Mouse (Mus musculus): Measurements from ENCODE around the gene Rcn3. TPM values are rescaled to one million over a fixed set of nuclear protein-coding genes. Genes with fewer than 3 reads are reported as not detected.

Rcn3 gene
- polyA plus RNA-seq, 1 experiment from 2014 or later = 43.5 TPM

DNA sequence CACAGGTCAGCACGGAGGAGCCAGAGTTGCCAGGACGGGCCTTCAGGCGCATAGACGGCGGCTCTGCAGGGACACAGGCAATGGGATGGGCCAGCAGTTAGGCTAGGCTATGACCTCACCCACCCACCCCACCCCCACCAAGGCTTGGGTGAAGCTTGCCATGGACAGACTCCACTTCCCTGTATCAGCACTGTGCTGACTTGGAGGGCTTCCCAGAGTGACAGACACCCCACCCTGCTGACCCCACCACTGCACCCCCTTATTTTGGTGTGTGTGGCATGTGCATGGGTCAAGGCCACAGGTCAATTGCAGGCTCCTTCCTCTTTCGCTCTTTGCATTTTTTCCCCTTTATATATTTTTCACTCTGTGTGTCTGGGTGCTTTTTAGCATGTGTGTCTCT lies 3.3 kb upstream of the Rcn3 start:
- Histone ChIP-seq H3K27me3 (ENCODE audit: control insufficient read depth, insufficient read depth, low read depth, low read length) (no peaks in the 10 kb centered on the region), H3K27ac (ENCODE audit: low read length) (no peak overlapping the region), H3K36me3 (ENCODE audit: control insufficient read depth, insufficient read depth, low read length) (no peaks in the 10 kb centered on the region), H3K4me2 (ENCODE audit: low read length) (no peak overlapping the region), H3K4me3 (ENCODE audit: low read depth, low read length) (no peak overlapping the region), H3K4me1 (ENCODE audit: control insufficient read depth, insufficient read depth, low read length) (peaks cover 5% of the 10 kb centered on the region), H3K9ac (ENCODE audit: low read depth, low read length) (no peak overlapping the region), H3K9me3 (replicated peaks; ENCODE audit: control insufficient read depth, low read length, poor library complexity, severe bottlenecking) (no peaks in the 10 kb centered on the region)
- no peak for ATAC-seq
- WGBS = 71% methylated on average over 6 of the region's 6 CpGs

DNA sequence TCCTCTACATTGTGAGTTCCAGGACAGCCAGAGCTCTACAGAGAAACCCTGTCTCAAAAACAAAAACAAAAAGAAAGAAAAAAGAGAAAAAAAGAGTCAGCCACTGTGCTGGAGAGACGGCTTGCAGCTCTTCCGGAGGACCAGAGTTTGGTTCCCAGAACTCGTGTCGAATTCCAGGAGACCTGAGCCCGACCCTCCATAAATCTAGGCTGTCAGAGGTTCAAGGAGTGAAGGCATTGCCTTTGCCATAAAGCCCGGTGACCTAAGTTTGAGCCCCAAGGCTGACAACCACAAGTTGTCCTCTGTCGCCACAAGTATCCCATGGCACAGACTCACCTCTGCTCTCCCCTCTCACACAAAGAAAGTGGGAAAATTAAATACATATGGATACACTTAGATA lies 2.1 kb upstream of the Rcn3 start:
- 80% methylated on average over 7 of the region's 7 CpGs for WGBS
- Histone ChIP-seq H3K36me3 (ENCODE audit: control insufficient read depth, insufficient read depth, low read length) (no peaks in the 10 kb centered on the region), H3K27ac (ENCODE audit: low read length) (no peak overlapping the region), H3K4me1 (ENCODE audit: control insufficient read depth, insufficient read depth, low read length) (peaks cover 5% of the 10 kb centered on the region), H3K4me2 (ENCODE audit: low read length) (no peak overlapping the region), H3K27me3 (ENCODE audit: control insufficient read depth, insufficient read depth, low read depth, low read length) (no peaks in the 10 kb centered on the region), H3K4me3 (ENCODE audit: low read depth, low read length) (no peak overlapping the region), H3K9me3 (replicated peaks; ENCODE audit: control insufficient read depth, low read length, poor library complexity, severe bottlenecking) (no peaks in the 10 kb centered on the region), H3K9ac (ENCODE audit: low read depth, low read length) (no peak overlapping the region)
- no peak for ATAC-seq

DNA sequence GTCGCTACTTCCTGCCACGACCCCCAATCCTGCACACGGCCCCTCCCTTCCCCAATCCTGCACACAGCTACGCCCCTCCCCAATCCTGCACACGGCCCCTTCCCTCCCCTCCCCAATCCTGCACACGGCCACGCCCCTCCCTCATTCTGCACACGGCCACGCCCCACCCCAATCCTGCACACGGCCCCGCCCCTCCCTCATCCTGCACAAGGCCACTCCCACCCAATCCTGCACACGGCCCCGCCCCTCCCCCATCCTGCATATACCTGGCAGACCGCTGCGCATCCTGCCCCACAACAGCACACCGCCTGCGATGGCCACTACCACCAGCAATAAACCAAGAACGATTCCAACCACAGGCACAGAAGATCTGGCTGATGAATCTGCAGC lies 1.5 kb upstream of the Rcn3 start:
- H3K4me1 ChIP-seq (ENCODE audit: control insufficient read depth, insufficient read depth, low read length) = peaks cover 5% of the 10 kb centered on the region
- H3K9me3 ChIP-seq (replicated peaks; ENCODE audit: control insufficient read depth, low read length, poor library complexity, severe bottlenecking) = no peaks in the 10 kb centered on the region
- H3K36me3 ChIP-seq (ENCODE audit: control insufficient read depth, insufficient read depth, low read length) = no peaks in the 10 kb centered on the region
- no peak overlapping the region for H3K9ac ChIP-seq (ENCODE audit: low read depth, low read length)
- no peak overlapping the region for H3K27ac ChIP-seq (ENCODE audit: low read length)
- ATAC-seq = no peak
- no peak overlapping the region for H3K4me2 ChIP-seq (ENCODE audit: low read length)
- 32% methylated on average over 14 of the region's 18 CpGs for WGBS
- no peak overlapping the region for H3K4me3 ChIP-seq (ENCODE audit: low read depth, low read length)
- H3K27me3 ChIP-seq (ENCODE audit: control insufficient read depth, insufficient read depth, low read depth, low read length) = no peaks in the 10 kb centered on the region

DNA sequence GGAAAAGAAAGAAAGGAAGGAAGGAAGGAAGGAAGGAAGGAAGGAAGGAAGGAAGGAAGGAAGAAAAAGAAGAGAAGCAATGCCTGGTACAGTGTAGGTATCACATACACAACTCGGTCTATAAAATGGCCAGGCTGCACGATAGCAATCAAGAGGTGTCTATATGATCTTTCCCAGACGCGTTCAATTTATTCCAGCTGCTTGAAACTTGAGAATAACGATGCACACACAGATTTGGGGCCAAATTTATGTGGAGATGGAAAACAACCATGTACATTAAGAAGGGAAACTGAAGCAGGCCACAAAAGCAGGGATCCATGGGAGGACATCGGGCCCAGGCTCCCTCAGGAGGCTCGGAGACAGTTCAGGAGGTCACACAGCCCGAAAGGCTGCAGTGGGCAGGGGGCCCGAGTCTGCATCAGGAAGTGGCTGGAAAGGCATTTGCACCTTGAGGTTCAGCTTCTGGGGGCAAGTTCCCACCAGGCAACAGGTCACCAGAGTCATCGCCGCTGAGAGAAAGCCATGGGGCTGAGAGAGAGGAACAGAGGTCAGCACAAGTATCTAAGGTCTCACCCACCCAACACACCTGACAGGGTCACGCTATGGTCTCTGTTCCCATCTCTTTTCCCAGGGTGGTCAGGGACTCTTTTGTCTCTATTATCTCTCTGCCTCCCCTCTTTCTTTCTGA lies 951 bp upstream of the Rcn3 start:
- Histone ChIP-seq H3K4me1 (ENCODE audit: control insufficient read depth, insufficient read depth, low read length) (peaks cover 5% of the 10 kb centered on the region), H3K27me3 (ENCODE audit: control insufficient read depth, insufficient read depth, low read depth, low read length) (no peaks in the 10 kb centered on the region), H3K9ac (ENCODE audit: low read depth, low read length) (no peak overlapping the region), H3K4me2 (ENCODE audit: low read length) (no peak overlapping the region), H3K9me3 (replicated peaks; ENCODE audit: control insufficient read depth, low read length, poor library complexity, severe bottlenecking) (no peaks in the 10 kb centered on the region), H3K27ac (ENCODE audit: low read length) (no peak overlapping the region), H3K4me3 (ENCODE audit: low read depth, low read length) (no peak overlapping the region), H3K36me3 (ENCODE audit: control insufficient read depth, insufficient read depth, low read length) (no peaks in the 10 kb centered on the region)
- WGBS = 74% methylated on average over 12 of the region's 12 CpGs
- ATAC-seq = no peak

DNA sequence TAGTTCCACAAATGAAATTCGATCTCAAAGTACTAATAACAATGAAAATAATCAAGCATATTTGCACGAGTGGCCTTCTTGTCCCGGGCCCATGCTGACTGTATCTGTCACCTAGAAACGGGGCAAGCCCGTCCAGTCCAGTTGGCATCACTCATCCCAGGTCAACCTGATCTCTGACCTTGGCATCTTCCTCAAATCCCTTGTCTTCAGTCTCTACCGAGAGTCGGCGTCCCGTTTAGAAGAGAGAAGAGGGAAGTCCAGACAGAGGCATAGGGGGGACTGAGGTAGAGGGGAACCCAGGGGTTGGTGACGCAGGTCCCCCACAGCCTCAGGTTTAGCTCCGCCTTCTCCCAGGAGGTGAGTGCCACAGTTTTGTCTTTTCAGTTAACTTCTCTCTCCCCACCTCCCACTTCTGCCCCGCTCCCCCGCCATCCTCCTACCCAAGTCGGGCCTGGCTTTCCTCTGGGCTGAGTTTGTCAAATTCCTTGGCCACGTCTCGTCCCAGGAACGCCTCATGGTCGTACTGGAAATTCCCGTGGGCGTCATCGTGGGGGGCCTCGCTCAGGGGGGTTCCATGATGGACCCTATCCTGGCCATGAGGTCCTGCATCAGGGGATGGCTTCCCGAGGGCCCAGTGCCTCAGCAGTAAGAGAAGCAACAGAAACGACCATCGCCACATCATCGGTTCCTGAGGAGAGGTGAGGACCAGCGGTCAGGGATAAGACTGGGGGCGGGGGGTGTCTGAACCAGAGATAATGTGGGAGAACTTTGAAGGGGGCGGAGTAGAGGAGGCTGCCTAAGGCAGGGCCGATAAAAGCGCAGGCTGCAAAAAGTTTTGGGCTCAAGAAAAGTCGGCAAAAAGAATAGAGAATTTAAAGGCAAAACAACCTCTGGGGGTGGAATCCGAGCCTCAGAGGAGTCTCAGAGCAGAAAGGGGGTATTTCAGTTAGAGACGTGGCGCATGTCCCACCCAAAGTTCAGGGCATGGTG lies 725 bp downstream of the Rcn3 start:
- Histone ChIP-seq H3K36me3 (ENCODE audit: control insufficient read depth, insufficient read depth, low read length) (peaks cover 3% of the 10 kb centered on the region; the same call in 1 of the 2 replicates), H3K4me2 (ENCODE audit: low read length) (peak overlapping the region; percentile 60), H3K27ac (ENCODE audit: low read length) (no peak overlapping the region), H3K4me3 (ENCODE audit: low read depth, low read length) (peak overlapping the region; percentile 40), H3K9ac (ENCODE audit: low read depth, low read length) (peak overlapping the region; percentile 57), H3K4me1 (ENCODE audit: control insufficient read depth, insufficient read depth, low read length) (peaks cover 5% of the 10 kb centered on the region), H3K27me3 (ENCODE audit: control insufficient read depth, insufficient read depth, low read depth, low read length) (no peaks in the 10 kb centered on the region), H3K9me3 (replicated peaks; ENCODE audit: control insufficient read depth, low read length, poor library complexity, severe bottlenecking) (no peaks in the 10 kb centered on the region)
- WGBS = 17% methylated on average over 35 of the region's 35 CpGs
- peak; percentile 61 for ATAC-seq

DNA sequence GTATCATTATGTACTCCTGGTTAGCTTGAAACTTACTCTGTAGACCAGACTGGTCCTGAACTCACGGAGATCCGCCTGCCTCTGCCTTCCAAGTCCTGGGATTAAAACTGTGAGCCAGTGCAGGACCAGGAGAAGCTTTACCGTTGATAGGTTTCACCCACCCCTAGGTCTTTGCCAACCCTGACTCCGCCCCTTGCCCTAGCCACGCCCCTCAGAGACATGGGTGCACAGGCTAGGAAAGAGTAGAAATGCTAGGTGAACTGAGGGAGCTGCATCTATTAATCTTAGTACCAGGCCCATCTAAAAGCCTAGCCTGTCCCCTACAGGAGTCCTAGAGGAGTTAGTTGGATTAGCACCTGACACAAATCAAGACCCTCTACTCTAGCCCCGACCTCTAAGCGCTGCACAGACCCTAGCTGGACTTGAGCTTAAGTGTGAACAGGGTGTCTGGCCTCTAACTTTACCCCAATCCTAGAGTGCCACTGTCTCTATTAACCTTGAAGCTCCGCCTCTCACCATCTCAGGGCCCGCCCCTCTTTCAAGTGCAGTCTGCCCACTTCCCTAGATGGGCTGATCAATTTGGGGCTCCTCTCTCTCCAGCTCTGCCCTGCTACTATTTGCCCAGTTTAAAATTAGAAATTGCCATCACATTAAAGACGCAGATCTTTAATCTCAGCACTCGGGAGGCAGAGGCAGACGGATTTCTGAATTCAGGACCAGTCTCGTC lies 1.6 kb downstream of the Rcn3 start:
- Histone ChIP-seq H3K4me3 (ENCODE audit: low read depth, low read length) (no peak overlapping the region), H3K9ac (ENCODE audit: low read depth, low read length) (no peak overlapping the region), H3K27me3 (ENCODE audit: control insufficient read depth, insufficient read depth, low read depth, low read length) (no peaks in the 10 kb centered on the region), H3K36me3 (ENCODE audit: control insufficient read depth, insufficient read depth, low read length) (peaks cover 5% of the 10 kb centered on the region; the same call in 1 of the 2 replicates), H3K27ac (ENCODE audit: low read length) (no peak overlapping the region), H3K9me3 (replicated peaks; ENCODE audit: control insufficient read depth, low read length, poor library complexity, severe bottlenecking) (no peaks in the 10 kb centered on the region), H3K4me1 (ENCODE audit: control insufficient read depth, insufficient read depth, low read length) (peaks cover 5% of the 10 kb centered on the region), H3K4me2 (ENCODE audit: low read length) (no peak overlapping the region)
- no peak for ATAC-seq
- 82% methylated on average over 13 of the region's 13 CpGs for WGBS

DNA sequence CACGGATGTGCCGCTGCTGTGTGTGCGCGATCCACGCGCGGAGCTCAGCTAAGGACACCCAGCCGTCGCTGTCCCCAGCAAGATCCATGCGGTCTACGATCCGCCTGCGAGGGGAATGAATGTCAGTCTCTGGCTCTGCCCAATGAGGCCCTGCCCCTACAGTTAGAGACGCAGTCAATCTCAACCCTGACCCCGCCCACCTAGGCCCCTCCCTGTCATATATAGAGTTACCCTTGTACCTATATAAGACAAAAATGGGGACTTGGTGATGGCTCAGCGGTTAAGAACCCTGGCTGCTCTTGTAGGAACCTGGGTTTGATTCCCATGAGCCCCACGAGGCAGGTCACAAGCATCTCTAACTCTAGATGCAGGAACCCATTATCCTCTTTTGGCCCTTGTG lies 3.4 kb downstream of the Rcn3 start:
- Histone ChIP-seq H3K9ac (ENCODE audit: low read depth, low read length) (no peak overlapping the region), H3K36me3 (ENCODE audit: control insufficient read depth, insufficient read depth, low read length) (peaks cover 5% of the 10 kb centered on the region; the same call in 1 of the 2 replicates), H3K9me3 (replicated peaks; ENCODE audit: control insufficient read depth, low read length, poor library complexity, severe bottlenecking) (no peaks in the 10 kb centered on the region), H3K4me1 (ENCODE audit: control insufficient read depth, insufficient read depth, low read length) (peaks cover 5% of the 10 kb centered on the region), H3K4me3 (ENCODE audit: low read depth, low read length) (no peak overlapping the region), H3K27ac (ENCODE audit: low read length) (no peak overlapping the region), H3K4me2 (ENCODE audit: low read length) (no peak overlapping the region), H3K27me3 (ENCODE audit: control insufficient read depth, insufficient read depth, low read depth, low read length) (no peaks in the 10 kb centered on the region)
- WGBS = 97% methylated on average over 17 of the region's 17 CpGs
- ATAC-seq = no peak

DNA sequence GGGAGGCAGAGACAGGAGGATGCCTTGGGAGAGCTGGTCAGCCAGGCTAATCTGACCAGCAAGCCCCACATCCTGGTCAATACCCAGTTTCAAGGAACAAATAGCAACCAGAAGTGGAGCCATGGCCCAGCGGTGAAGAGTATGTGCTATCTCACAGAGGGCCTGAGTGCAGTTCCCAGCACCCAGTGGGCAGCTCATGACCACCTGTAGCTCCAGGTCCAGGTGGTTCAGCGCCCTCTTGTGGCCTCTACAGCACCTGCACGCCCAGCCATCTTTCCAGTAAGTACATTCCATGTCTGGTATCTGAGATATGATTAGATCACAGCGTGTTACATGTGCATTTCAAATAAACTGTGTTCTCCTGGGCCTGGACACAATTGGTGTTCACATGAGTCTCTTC lies 5.9 kb downstream of the Rcn3 start:
- H3K4me3 ChIP-seq (ENCODE audit: low read depth, low read length) = no peak overlapping the region
- H3K9ac ChIP-seq (ENCODE audit: low read depth, low read length) = no peak overlapping the region
- H3K9me3 ChIP-seq (replicated peaks; ENCODE audit: control insufficient read depth, low read length, poor library complexity, severe bottlenecking) = no peaks in the 10 kb centered on the region
- no peak overlapping the region for H3K4me2 ChIP-seq (ENCODE audit: low read length)
- ATAC-seq = no peak
- no peak overlapping the region for H3K27ac ChIP-seq (ENCODE audit: low read length)
- no peaks in the 10 kb centered on the region for H3K27me3 ChIP-seq (ENCODE audit: control insufficient read depth, insufficient read depth, low read depth, low read length)
- H3K36me3 ChIP-seq (ENCODE audit: control insufficient read depth, insufficient read depth, low read length) = peaks cover 5% of the 10 kb centered on the region; the same call in 1 of the 2 replicates
- 82% methylated on average over 4 of the region's 4 CpGs for WGBS
- H3K4me1 ChIP-seq (ENCODE audit: control insufficient read depth, insufficient read depth, low read length) = peaks cover 2% of the 10 kb centered on the region; the same call in 1 of the 2 replicates

Data from midbrain, embryonic 16.5 days (tissue).